Mouse (Mus musculus): ENCODE measurements around the gene Hdac5. TPM values are rescaled to one million over a fixed set of nuclear protein-coding genes. Genes with fewer than 3 reads are reported as not detected.

Hdac5 gene
- polyA plus RNA-seq, 1 experiment from 2014 or later = 41.1 TPM

GRCm38 (mm10) chr11:102209742-102210141 is 20.2 kb downstream of the Hdac5 start:
- Histone ChIP-seq H3K27me3 (ENCODE audit: insufficient read depth, low read length) (no peaks in the 10 kb centered on the region), H3K4me3 (ENCODE audit: low read depth, low read length) (no peak overlapping the region), H3K9ac (no peak overlapping the region), H3K9me3 (ENCODE audit: low read depth, low read length) (no peaks in the 10 kb centered on the region), H3K4me2 (no peak overlapping the region), H3K27ac (ENCODE audit: low read depth) (no peak overlapping the region), H3K36me3 (ENCODE audit: insufficient read depth) (peaks cover 23% of the 10 kb centered on the region; the same call in 1 of the 2 replicates), H3K4me1 (ENCODE audit: insufficient read depth) (peaks cover 41% of the 10 kb centered on the region)
- DNase-seq (peak; percentile 58), ATAC-seq (ENCODE audit: insufficient read depth) (no peak)
- 34% methylated on average over 2 of the region's 2 CpGs for WGBS
- peak; percentile 67 for TF ChIP-seq CTCF (IDR thresholded peaks at IDR 0.05; ENCODE audit: low read depth)

DNA sequence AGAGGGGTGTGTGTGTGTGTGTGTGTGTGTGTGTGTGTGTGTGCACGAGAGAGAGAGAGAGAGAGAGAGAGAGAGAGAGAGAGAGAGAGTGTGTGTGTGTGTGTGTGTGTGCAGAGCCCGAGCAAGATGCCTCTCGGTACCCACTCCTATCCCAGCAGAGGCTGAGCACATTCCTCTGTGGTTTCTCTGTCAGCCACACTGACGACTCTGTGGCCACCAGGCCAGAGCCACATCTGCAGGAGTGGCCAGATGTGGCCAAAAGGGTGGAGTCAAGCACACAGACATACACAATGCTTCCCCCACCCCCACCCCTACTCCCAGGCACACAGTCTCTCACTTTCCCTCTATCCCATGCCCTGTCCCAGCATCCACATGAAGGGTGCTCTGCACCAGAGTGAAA is 21.1 kb downstream of the Hdac5 start:
- peaks cover 32% of the 10 kb centered on the region for H3K4me1 ChIP-seq (ENCODE audit: insufficient read depth)
- H3K9me3 ChIP-seq (ENCODE audit: low read depth, low read length) = no peaks in the 10 kb centered on the region
- H3K9ac ChIP-seq = no peak overlapping the region
- no peak overlapping the region for H3K27ac ChIP-seq (ENCODE audit: low read depth)
- H3K27me3 ChIP-seq (ENCODE audit: insufficient read depth, low read length) = no peaks in the 10 kb centered on the region
- H3K36me3 ChIP-seq (ENCODE audit: insufficient read depth) = peaks cover 32% of the 10 kb centered on the region; the same call in 1 of the 2 replicates
- no peak for DNase-seq
- 29% methylated on average over 3 of the region's 4 CpGs for WGBS
- 0 out of 2 replicates have a peak, but pooled peaks have one; percentile 12 for ATAC-seq (ENCODE audit: insufficient read depth)
- no peak overlapping the region for H3K4me3 ChIP-seq (ENCODE audit: low read depth, low read length)
- no peak for TF ChIP-seq CTCF (IDR thresholded peaks at IDR 0.05; ENCODE audit: low read depth)
- no peak overlapping the region for H3K4me2 ChIP-seq

DNA sequence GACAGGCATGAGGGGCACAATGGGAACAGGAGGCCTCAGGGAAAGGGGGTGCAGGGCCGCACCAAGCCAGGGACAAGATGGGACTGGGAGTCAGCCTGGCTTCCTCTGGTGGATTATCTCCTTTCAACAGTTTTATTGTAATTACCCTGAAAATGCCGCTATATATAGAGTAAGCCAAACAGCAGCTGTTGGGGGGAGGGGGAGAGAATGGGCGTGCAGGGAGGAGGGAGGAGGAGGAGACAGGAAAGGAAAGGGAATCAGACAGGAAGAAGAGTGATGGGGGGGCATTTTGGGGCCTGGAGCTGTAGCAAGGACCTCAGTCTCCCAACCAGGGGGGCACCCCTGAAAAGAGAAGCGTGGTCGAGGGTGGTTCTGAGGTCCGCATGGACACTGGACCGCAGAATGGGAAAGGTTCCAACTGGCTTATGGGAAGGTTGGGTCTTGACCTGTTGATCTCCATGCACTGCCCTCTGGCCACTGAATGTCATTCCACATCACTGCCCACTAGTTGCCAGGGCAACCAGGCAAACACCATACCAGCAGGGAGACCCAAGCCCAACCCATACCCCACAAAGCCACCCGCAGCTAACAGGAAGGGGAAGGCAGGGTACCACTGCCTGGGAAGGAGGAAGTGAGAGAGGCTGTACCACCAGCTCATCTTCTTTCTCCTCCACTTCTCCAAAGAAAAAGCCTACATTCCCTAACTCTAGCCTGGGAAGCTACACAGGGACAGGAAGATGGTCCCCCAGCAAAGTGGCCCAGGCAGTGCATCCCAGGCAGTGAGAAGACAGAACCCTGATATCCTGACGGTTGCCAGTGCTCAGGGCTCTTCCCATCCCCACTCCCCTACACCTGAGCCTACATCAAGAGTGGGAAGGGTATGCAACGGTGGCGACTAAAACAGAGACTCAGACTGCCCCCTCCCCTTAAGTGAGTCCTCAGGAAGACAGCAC is 21.9 kb downstream of the Hdac5 start:
- Histone ChIP-seq H3K36me3 (ENCODE audit: insufficient read depth) (peaks cover 39% of the 10 kb centered on the region; the same call in 1 of the 2 replicates), H3K4me2 (peak overlapping the region; percentile 31; the same call in 1 of the 2 replicates), H3K4me1 (ENCODE audit: insufficient read depth) (peaks cover 30% of the 10 kb centered on the region), H3K4me3 (ENCODE audit: low read depth, low read length) (no peak overlapping the region), H3K27ac (ENCODE audit: low read depth) (peak overlapping the region; percentile 52), H3K9ac (no peak overlapping the region), H3K9me3 (ENCODE audit: low read depth, low read length) (no peaks in the 10 kb centered on the region), H3K27me3 (ENCODE audit: insufficient read depth, low read length) (no peaks in the 10 kb centered on the region)
- peak; percentile 67 for DNase-seq
- TF ChIP-seq CTCF (IDR thresholded peaks at IDR 0.05; ENCODE audit: low read depth) = no peak
- peak; percentile 29; the same call in 1 of the 2 replicates for ATAC-seq (ENCODE audit: insufficient read depth)
- WGBS = 43% methylated on average over 11 of the region's 11 CpGs

- Histone ChIP-seq H3K4me2 (no peak overlapping the region), H3K4me3 (ENCODE audit: low read depth, low read length) (no peak overlapping the region), H3K9me3 (ENCODE audit: low read depth, low read length) (no peaks in the 10 kb centered on the region), H3K36me3 (ENCODE audit: insufficient read depth) (peaks cover 51% of the 10 kb centered on the region), H3K4me1 (ENCODE audit: insufficient read depth) (peaks cover 19% of the 10 kb centered on the region), H3K9ac (peak overlapping the region; percentile 11; the same call in 1 of the 2 replicates), H3K27ac (ENCODE audit: low read depth) (no peak overlapping the region; the same call in 1 of the 2 replicates), H3K27me3 (ENCODE audit: insufficient read depth, low read length) (no peaks in the 10 kb centered on the region)
- 68% methylated on average over 30 of the region's 30 CpGs for WGBS
- ATAC-seq (ENCODE audit: insufficient read depth) (no peak), DNase-seq (no peak)
- no peak for TF ChIP-seq CTCF (IDR thresholded peaks at IDR 0.05; ENCODE audit: low read depth)
These were observed 23.5 kb downstream of the Hdac5 start for GRCm38 (mm10) chr11:102206481-102206880.

GRCm38 (mm10) chr11:102201408-102201821 is 28.6 kb downstream of the Hdac5 start:
- Histone ChIP-seq H3K27me3 (ENCODE audit: insufficient read depth, low read length) (no peaks in the 10 kb centered on the region), H3K27ac (ENCODE audit: low read depth) (no peak overlapping the region), H3K4me2 (no peak overlapping the region), H3K4me1 (ENCODE audit: insufficient read depth) (no peaks in the 10 kb centered on the region), H3K9ac (no peak overlapping the region), H3K4me3 (ENCODE audit: low read depth, low read length) (no peak overlapping the region), H3K9me3 (ENCODE audit: low read depth, low read length) (no peaks in the 10 kb centered on the region), H3K36me3 (ENCODE audit: insufficient read depth) (peaks cover 89% of the 10 kb centered on the region)
- WGBS = 77% methylated on average over 12 of the region's 12 CpGs
- TF ChIP-seq CTCF (IDR thresholded peaks at IDR 0.05; ENCODE audit: low read depth) = peak; percentile 36; the same call in 1 of the 2 replicates
- ATAC-seq (ENCODE audit: insufficient read depth) = no peak
- no peak for DNase-seq

- H3K4me3 ChIP-seq (ENCODE audit: low read depth, low read length) = no peak overlapping the region
- no peaks in the 10 kb centered on the region for H3K9me3 ChIP-seq (ENCODE audit: low read depth, low read length)
- no peak for TF ChIP-seq CTCF (IDR thresholded peaks at IDR 0.05; ENCODE audit: low read depth)
- ATAC-seq (ENCODE audit: insufficient read depth) (no peak), DNase-seq (no peak)
- peaks cover 95% of the 10 kb centered on the region for H3K36me3 ChIP-seq (ENCODE audit: insufficient read depth)
- no peak overlapping the region for H3K9ac ChIP-seq
- no peak overlapping the region for H3K4me2 ChIP-seq
- WGBS = 62% methylated on average over 9 of the region's 9 CpGs
- H3K4me1 ChIP-seq (ENCODE audit: insufficient read depth) = no peaks in the 10 kb centered on the region
- no peak overlapping the region for H3K27ac ChIP-seq (ENCODE audit: low read depth)
- no peaks in the 10 kb centered on the region for H3K27me3 ChIP-seq (ENCODE audit: insufficient read depth, low read length)
These were observed 30.1 kb downstream of the Hdac5 start for GRCm38 (mm10) chr11:102199856-102200255.

- Histone ChIP-seq H3K27me3 (ENCODE audit: insufficient read depth, low read length) (no peaks in the 10 kb centered on the region), H3K4me1 (ENCODE audit: insufficient read depth) (no peaks in the 10 kb centered on the region), H3K27ac (ENCODE audit: low read depth) (no peak overlapping the region), H3K9me3 (ENCODE audit: low read depth, low read length) (no peaks in the 10 kb centered on the region), H3K4me2 (no peak overlapping the region), H3K4me3 (ENCODE audit: low read depth, low read length) (no peak overlapping the region), H3K36me3 (ENCODE audit: insufficient read depth) (peaks cover 95% of the 10 kb centered on the region), H3K9ac (no peak overlapping the region)
- WGBS = 71% methylated on average over 6 of the region's 6 CpGs
- ATAC-seq (ENCODE audit: insufficient read depth) = no peak
- no peak for DNase-seq
- TF ChIP-seq CTCF (IDR thresholded peaks at IDR 0.05; ENCODE audit: low read depth) = peak; percentile 34; the same call in 1 of the 2 replicates
These were observed 31.7 kb downstream of the Hdac5 start for GRCm38 (mm10) chr11:102198245-102198644.
